Mouse (Mus musculus): ENCODE data around the gene Unk. TPM values are rescaled to one million over a fixed set of nuclear protein-coding genes. Genes with fewer than 3 reads are reported as not detected.
A peak's percentile ranks its signal among the peaks of the same experiment; 100 is the strongest.

Unk gene
- polyA plus RNA-seq, 1 experiment from 2014 or later, result 38.0 TPM

- no peaks in the 10 kb centered on the region for H3K27me3 ChIP-seq
- H3K4me2 ChIP-seq, result no peak overlapping the region
- H3K36me3 ChIP-seq (ENCODE audit: poor library complexity, severe bottlenecking), result no peaks in the 10 kb centered on the region
- H3K27ac ChIP-seq, result no peak overlapping the region
- no peak overlapping the region for H3K9ac ChIP-seq
- H3K9me3 ChIP-seq (replicated peaks), result no peaks in the 10 kb centered on the region; the same call in 1 of the 2 replicates
- ATAC-seq, result no peak
- WGBS, result 92% methylated on average over 6 of the region's 6 CpGs
- H3K4me1 ChIP-seq, result peaks cover 26% of the 10 kb centered on the region
- no peak overlapping the region for H3K4me3 ChIP-seq
These were observed 69.3 kb downstream of the Unk start for GRCm38 (mm10) chr11:116099462-116099861.

- Histone ChIP-seq H3K9me3 (replicated peaks) (no peaks in the 10 kb centered on the region; the same call in 1 of the 2 replicates), H3K4me2 (no peak overlapping the region), H3K27ac (no peak overlapping the region), H3K27me3 (peaks cover under 1% of the 10 kb centered on the region), H3K36me3 (ENCODE audit: poor library complexity, severe bottlenecking) (no peaks in the 10 kb centered on the region), H3K9ac (no peak overlapping the region), H3K4me3 (no peak overlapping the region), H3K4me1 (peaks cover 27% of the 10 kb centered on the region)
- no peak for ATAC-seq
- WGBS, result 83% methylated on average over 6 of the region's 6 CpGs
These were observed 70.3 kb downstream of the Unk start for GRCm38 (mm10) chr11:116100385-116100784.

GRCm38 (mm10) chr11:116100839-116101238, 70.7 kb downstream of the Unk start:
- peaks cover 5% of the 10 kb centered on the region for H3K27me3 ChIP-seq
- 92% methylated on average over 7 of the region's 7 CpGs for WGBS
- H3K9me3 ChIP-seq (replicated peaks), result no peaks in the 10 kb centered on the region; the same call in 1 of the 2 replicates
- H3K36me3 ChIP-seq (ENCODE audit: poor library complexity, severe bottlenecking), result no peaks in the 10 kb centered on the region
- no peak overlapping the region for H3K9ac ChIP-seq
- no peak overlapping the region for H3K4me3 ChIP-seq
- H3K4me2 ChIP-seq, result no peak overlapping the region
- no peak for ATAC-seq
- H3K27ac ChIP-seq, result peak overlapping the region; percentile 82; the same call in 1 of the 2 replicates
- peaks cover 27% of the 10 kb centered on the region for H3K4me1 ChIP-seq

GRCm38 (mm10) chr11:116101931-116102381, 71.8 kb downstream of the Unk start:
- peak; percentile 80 for ATAC-seq
- Histone ChIP-seq H3K4me2 (peak overlapping the region; percentile 33), H3K4me1 (peaks cover 37% of the 10 kb centered on the region), H3K4me3 (no peak overlapping the region), H3K9ac (peak overlapping the region; percentile 51), H3K36me3 (ENCODE audit: poor library complexity, severe bottlenecking) (no peaks in the 10 kb centered on the region), H3K27me3 (peaks cover 17% of the 10 kb centered on the region), H3K9me3 (replicated peaks) (no peaks in the 10 kb centered on the region; the same call in 1 of the 2 replicates), H3K27ac (peak overlapping the region; percentile 82)
- 11% methylated on average over 11 of the region's 11 CpGs for WGBS

- H3K36me3 ChIP-seq (ENCODE audit: poor library complexity, severe bottlenecking), result no peaks in the 10 kb centered on the region
- peak overlapping the region; percentile 51; the same call in 1 of the 2 replicates for H3K9ac ChIP-seq
- no peak for ATAC-seq
- H3K27me3 ChIP-seq, result peaks cover 22% of the 10 kb centered on the region
- H3K4me1 ChIP-seq, result peaks cover 37% of the 10 kb centered on the region
- H3K9me3 ChIP-seq (replicated peaks), result no peaks in the 10 kb centered on the region
- no peak overlapping the region for H3K4me2 ChIP-seq
- no peak overlapping the region for H3K4me3 ChIP-seq
- 41% methylated on average over 3 of the region's 4 CpGs for WGBS
- peak overlapping the region; percentile 82 for H3K27ac ChIP-seq
These were observed 72.3 kb downstream of the Unk start for GRCm38 (mm10) chr11:116102472-116102871.

- Histone ChIP-seq H3K9me3 (replicated peaks) (no peaks in the 10 kb centered on the region), H3K27ac (no peak overlapping the region), H3K4me1 (peaks cover 44% of the 10 kb centered on the region), H3K36me3 (ENCODE audit: poor library complexity, severe bottlenecking) (no peaks in the 10 kb centered on the region), H3K27me3 (peaks cover 33% of the 10 kb centered on the region), H3K9ac (no peak overlapping the region), H3K4me2 (no peak overlapping the region), H3K4me3 (no peak overlapping the region)
- 78% methylated on average over 12 of the region's 12 CpGs for WGBS
- no peak for ATAC-seq
These were observed 73.5 kb downstream of the Unk start for GRCm38 (mm10) chr11:116103572-116103971.

- no peaks in the 10 kb centered on the region for H3K36me3 ChIP-seq (ENCODE audit: poor library complexity, severe bottlenecking)
- no peak overlapping the region for H3K4me3 ChIP-seq
- H3K27me3 ChIP-seq, result peaks cover 38% of the 10 kb centered on the region
- H3K9me3 ChIP-seq (replicated peaks), result no peaks in the 10 kb centered on the region
- 46% methylated on average over 14 of the region's 14 CpGs for WGBS
- peaks cover 48% of the 10 kb centered on the region for H3K4me1 ChIP-seq
- no peak overlapping the region for H3K27ac ChIP-seq
- peak overlapping the region; percentile 26; the same call in 1 of the 2 replicates for H3K9ac ChIP-seq
- ATAC-seq, result no peak
- H3K4me2 ChIP-seq, result no peak overlapping the region
These were observed 74.0 kb downstream of the Unk start for GRCm38 (mm10) chr11:116104006-116104646.

GRCm38 (mm10) chr11:116105065-116105464, 74.9 kb downstream of the Unk start:
- H3K36me3 ChIP-seq (ENCODE audit: poor library complexity, severe bottlenecking), result no peaks in the 10 kb centered on the region
- 90% methylated on average over 2 of the region's 2 CpGs for WGBS

GRCm38 (mm10) chr11:116106154-116106962, 76.2 kb downstream of the Unk start:
- H3K27ac ChIP-seq, result no peak overlapping the region
- no peak overlapping the region for H3K4me3 ChIP-seq
- H3K9me3 ChIP-seq (replicated peaks), result no peaks in the 10 kb centered on the region
- H3K4me1 ChIP-seq, result peaks cover 61% of the 10 kb centered on the region
- H3K36me3 ChIP-seq (ENCODE audit: poor library complexity, severe bottlenecking), result no peaks in the 10 kb centered on the region
- ATAC-seq, result no peak
- H3K9ac ChIP-seq, result no peak overlapping the region
- H3K4me2 ChIP-seq, result peak overlapping the region; percentile 35
- H3K27me3 ChIP-seq, result peaks cover 61% of the 10 kb centered on the region
- WGBS, result 27% methylated on average over 32 of the region's 32 CpGs

More at GRCm38 (mm10) chr11:116105065-116105464, 74.9 kb downstream of the Unk start:
- H3K9me3 ChIP-seq (replicated peaks), result no peaks in the 10 kb centered on the region
- H3K27me3 ChIP-seq, result peaks cover 48% of the 10 kb centered on the region
- no peak overlapping the region for H3K4me3 ChIP-seq
- H3K4me2 ChIP-seq, result no peak overlapping the region
- H3K9ac ChIP-seq, result no peak overlapping the region
- peaks cover 58% of the 10 kb centered on the region for H3K4me1 ChIP-seq
- ATAC-seq, result no peak
- no peak overlapping the region for H3K27ac ChIP-seq

GRCm38 (mm10) chr11:116106963-116107776, 77.0 kb downstream of the Unk start:
- Histone ChIP-seq H3K4me1 (peaks cover 54% of the 10 kb centered on the region), H3K27me3 (peaks cover 69% of the 10 kb centered on the region), H3K9ac (peak overlapping the region; percentile 14; the same call in 1 of the 2 replicates), H3K27ac (no peak overlapping the region), H3K9me3 (replicated peaks) (no peaks in the 10 kb centered on the region), H3K36me3 (ENCODE audit: poor library complexity, severe bottlenecking) (no peaks in the 10 kb centered on the region), H3K4me3 (no peak overlapping the region), H3K4me2 (no peak overlapping the region)
- 18% methylated on average over 14 of the region's 14 CpGs for WGBS
- no peak for ATAC-seq

GRCm38 (mm10) chr11:116107777-116108285, 77.7 kb downstream of the Unk start:
- no peaks in the 10 kb centered on the region for H3K9me3 ChIP-seq (replicated peaks)
- peaks cover 50% of the 10 kb centered on the region for H3K4me1 ChIP-seq
- H3K9ac ChIP-seq, result no peak overlapping the region
- no peak overlapping the region for H3K4me3 ChIP-seq
- WGBS, result 10% methylated on average over 19 of the region's 19 CpGs
- H3K4me2 ChIP-seq, result no peak overlapping the region
- peaks cover 72% of the 10 kb centered on the region for H3K27me3 ChIP-seq
- H3K27ac ChIP-seq, result no peak overlapping the region
- ATAC-seq, result no peak
- no peaks in the 10 kb centered on the region for H3K36me3 ChIP-seq (ENCODE audit: poor library complexity, severe bottlenecking)

All from forebrain, embryonic 13.5 days (tissue).